Mouse (Mus musculus): ENCODE results near the gene Slc28a1. TPM values are rescaled to one million over a fixed set of nuclear protein-coding genes. Genes with fewer than 3 reads are reported as not detected.

Gene Slc28a1
- polyA plus RNA-seq, 1 experiment from 2014 or later, result not detected

DNA sequence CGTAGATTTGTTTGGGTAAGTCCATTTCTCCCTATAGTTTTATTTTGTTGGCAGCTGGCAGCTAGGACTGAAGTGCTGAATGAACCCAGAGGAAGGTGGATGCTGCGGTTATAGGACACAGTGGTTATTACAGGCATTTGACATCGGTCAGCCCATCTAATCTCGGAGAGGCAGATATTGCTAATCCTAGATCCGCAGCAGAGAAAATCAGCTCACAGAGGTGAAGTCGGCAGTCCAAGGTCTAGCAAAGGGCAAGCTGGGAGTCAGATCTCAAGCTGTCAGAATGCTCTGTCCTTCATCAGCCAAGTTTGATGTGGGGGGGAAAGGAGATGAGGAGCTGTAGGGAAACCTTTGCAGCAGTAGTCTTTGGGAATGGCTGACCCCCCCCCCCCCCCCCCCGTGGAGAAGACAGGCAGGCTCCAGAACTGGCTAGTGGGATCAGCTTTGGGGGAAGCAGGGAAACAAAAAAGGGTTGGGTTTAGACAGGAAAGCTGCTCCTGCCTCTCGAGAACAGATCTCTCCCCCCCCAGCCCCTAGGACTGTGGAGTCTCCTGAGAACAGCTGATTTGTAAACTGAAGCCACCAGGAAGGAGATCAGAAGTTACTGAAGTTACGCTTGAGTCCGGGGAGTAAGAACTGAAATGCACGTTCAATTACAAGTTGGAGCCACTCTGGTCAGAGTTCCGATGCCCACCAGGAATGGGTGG lies 95.5 kb downstream of the Slc28a1 start:
- no peak for DNase-seq (ENCODE audit: low spot score)
- 54% methylated on average over 12 of the region's 12 CpGs for WGBS
- Histone ChIP-seq H3K9ac (ENCODE audit: low read length) (no peak overlapping the region), H3K4me2 (replicated peaks; ENCODE audit: low read depth) (no peak overlapping the region), H3K27me3 (ENCODE audit: control insufficient read depth, insufficient read depth, low read length) (no peaks in the 10 kb centered on the region), H3K4me3 (ENCODE audit: low read depth, low read length) (no peak overlapping the region), H3K4me1 (replicated peaks; ENCODE audit: control insufficient read depth, insufficient read depth) (no peaks in the 10 kb centered on the region), H3K36me3 (ENCODE audit: control insufficient read depth, insufficient read depth, low read length) (no peaks in the 10 kb centered on the region), H3K9me3 (ENCODE audit: control insufficient read depth, low read length) (no peaks in the 10 kb centered on the region), H3K27ac (replicated peaks) (no peak overlapping the region)
- no peak for TF ChIP-seq CTCF (IDR thresholded peaks at IDR 0.05; ENCODE audit: low read depth)
- TF ChIP-seq EP300 (optimal IDR thresholded peaks at IDR 0.05), result no peak
- ATAC-seq (ENCODE audit: low FRiP score, low TSS enrichment), result no peak

DNA sequence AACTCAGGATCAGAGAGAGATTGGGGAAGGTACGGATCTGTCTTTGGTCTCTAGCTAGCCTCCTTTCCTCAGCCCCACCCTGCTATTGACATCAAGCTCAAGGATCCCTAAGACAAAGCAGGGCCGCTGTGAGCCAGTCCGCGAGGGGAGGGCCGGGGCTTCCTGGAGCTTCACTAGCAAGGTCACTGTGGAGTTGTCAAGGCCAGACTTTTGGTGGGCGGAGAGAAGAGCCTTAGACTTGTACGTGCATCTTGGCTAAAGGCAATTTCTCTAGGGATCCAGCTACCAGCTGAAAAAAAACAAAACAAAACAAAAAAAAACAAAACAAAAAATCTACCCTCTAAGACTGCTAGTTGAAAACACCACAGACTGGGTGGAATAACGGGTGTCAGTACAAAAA lies 97.2 kb downstream of the Slc28a1 start:
- peak overlapping the region; percentile 85 for H3K27ac ChIP-seq (replicated peaks)
- H3K4me3 ChIP-seq (ENCODE audit: low read depth, low read length), result no peak overlapping the region
- H3K9me3 ChIP-seq (ENCODE audit: control insufficient read depth, low read length), result no peaks in the 10 kb centered on the region
- no peak overlapping the region for H3K9ac ChIP-seq (ENCODE audit: low read length)
- no peaks in the 10 kb centered on the region for H3K4me1 ChIP-seq (replicated peaks; ENCODE audit: control insufficient read depth, insufficient read depth)
- H3K36me3 ChIP-seq (ENCODE audit: control insufficient read depth, insufficient read depth, low read length), result no peaks in the 10 kb centered on the region
- DNase-seq (ENCODE audit: low spot score) (no peak), ATAC-seq (ENCODE audit: low FRiP score, low TSS enrichment) (no peak)
- 24% methylated on average over 8 of the region's 8 CpGs for WGBS
- no peaks in the 10 kb centered on the region; the same call in 1 of the 2 replicates for H3K27me3 ChIP-seq (ENCODE audit: control insufficient read depth, insufficient read depth, low read length)
- TF ChIP-seq EP300 (optimal IDR thresholded peaks at IDR 0.05) (no peak), CTCF (IDR thresholded peaks at IDR 0.05; ENCODE audit: low read depth) (no peak)
- H3K4me2 ChIP-seq (replicated peaks; ENCODE audit: low read depth), result peak overlapping the region; percentile 69

DNA sequence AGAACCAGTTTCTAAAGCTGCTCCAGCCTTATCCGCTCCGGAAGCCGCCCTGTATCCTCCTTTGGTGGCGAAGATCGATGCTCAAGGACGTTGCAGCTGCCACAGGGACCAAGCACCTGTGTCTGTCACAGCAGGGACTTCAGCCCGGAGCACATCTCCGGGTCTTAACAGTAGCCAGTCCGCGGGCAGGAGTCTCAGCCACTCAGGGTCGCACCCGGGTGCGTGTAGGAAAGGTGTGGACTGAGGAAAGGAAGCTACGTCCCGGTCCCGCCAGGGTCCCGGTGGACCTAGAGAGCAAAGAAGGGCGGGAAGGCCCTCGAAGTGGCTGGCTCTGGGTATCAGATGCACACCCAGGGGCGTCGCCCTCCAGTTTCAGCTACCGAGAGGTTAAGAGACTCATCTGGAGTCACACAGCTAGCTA lies 97.7 kb downstream of the Slc28a1 start:
- ATAC-seq (ENCODE audit: low FRiP score, low TSS enrichment) (peak; percentile 51), DNase-seq (ENCODE audit: low spot score) (peak; percentile 76)
- Histone ChIP-seq H3K4me2 (replicated peaks; ENCODE audit: low read depth) (peak overlapping the region; percentile 69), H3K36me3 (ENCODE audit: control insufficient read depth, insufficient read depth, low read length) (no peaks in the 10 kb centered on the region), H3K9ac (ENCODE audit: low read length) (peak overlapping the region; percentile 52), H3K27ac (replicated peaks) (peak overlapping the region; percentile 85), H3K27me3 (ENCODE audit: control insufficient read depth, insufficient read depth, low read length) (no peaks in the 10 kb centered on the region; the same call in 1 of the 2 replicates), H3K4me3 (ENCODE audit: low read depth, low read length) (peak overlapping the region; percentile 59), H3K9me3 (ENCODE audit: control insufficient read depth, low read length) (no peaks in the 10 kb centered on the region), H3K4me1 (replicated peaks; ENCODE audit: control insufficient read depth, insufficient read depth) (no peaks in the 10 kb centered on the region)
- WGBS, result under 1% methylated on average over 22 of the region's 22 CpGs
- no peak for TF ChIP-seq CTCF (IDR thresholded peaks at IDR 0.05; ENCODE audit: low read depth)
- TF ChIP-seq EP300 (optimal IDR thresholded peaks at IDR 0.05), result no peak

- Histone ChIP-seq H3K36me3 (ENCODE audit: control insufficient read depth, insufficient read depth, low read length) (no peaks in the 10 kb centered on the region), H3K9ac (ENCODE audit: low read length) (peak overlapping the region; percentile 69)
These were observed 98.2 kb downstream of the Slc28a1 start for GRCm38 (mm10) chr7:81212697-81213346.

GRCm38 (mm10) chr7:81213347-81214152 lies 99.0 kb downstream of the Slc28a1 start, which contains the start of gene Pde8a:
Pde8a (plus strand) TSS chr7:81213596.
- DNase-seq (ENCODE audit: low spot score), result peak; percentile 52
- Histone ChIP-seq H3K27ac (replicated peaks) (peak within 1 kb of the TSS; percentile 85), H3K4me2 (replicated peaks; ENCODE audit: low read depth) (peak within 1 kb of the TSS; percentile 69), H3K4me3 (ENCODE audit: low read depth, low read length) (peak within 1 kb of the TSS; percentile 59), H3K27me3 (ENCODE audit: control insufficient read depth, insufficient read depth, low read length) (no peaks in the 10 kb centered on the region; the same call in 1 of the 2 replicates), H3K9me3 (ENCODE audit: control insufficient read depth, low read length) (no peaks in the 10 kb centered on the region), H3K4me1 (replicated peaks; ENCODE audit: control insufficient read depth, insufficient read depth) (no peaks in the 10 kb centered on the region), H3K36me3 (ENCODE audit: control insufficient read depth, insufficient read depth, low read length) (no peaks in the 10 kb centered on the region), H3K9ac (ENCODE audit: low read length) (peak within 1 kb of the TSS; percentile 69)
- under 1% methylated on average over 80 of the region's 128 CpGs for WGBS
- peak; percentile 32 for ATAC-seq (ENCODE audit: low FRiP score, low TSS enrichment)
- no peak for TF ChIP-seq CTCF (IDR thresholded peaks at IDR 0.05; ENCODE audit: low read depth)
- no peak for TF ChIP-seq EP300 (optimal IDR thresholded peaks at IDR 0.05)

More at GRCm38 (mm10) chr7:81212697-81213346, 98.2 kb downstream of the Slc28a1 start:
- peak; percentile 95 for ATAC-seq (ENCODE audit: low FRiP score, low TSS enrichment)
- peak; percentile 97 for DNase-seq (ENCODE audit: low spot score)
- Histone ChIP-seq H3K27me3 (ENCODE audit: control insufficient read depth, insufficient read depth, low read length) (no peaks in the 10 kb centered on the region; the same call in 1 of the 2 replicates), H3K4me3 (ENCODE audit: low read depth, low read length) (peak overlapping the region; percentile 59), H3K27ac (replicated peaks) (peak overlapping the region; percentile 85), H3K9me3 (ENCODE audit: control insufficient read depth, low read length) (no peaks in the 10 kb centered on the region), H3K4me1 (replicated peaks; ENCODE audit: control insufficient read depth, insufficient read depth) (no peaks in the 10 kb centered on the region), H3K4me2 (replicated peaks; ENCODE audit: low read depth) (peak overlapping the region; percentile 69)
- under 1% methylated on average over 57 of the region's 57 CpGs for WGBS
- TF ChIP-seq EP300 (optimal IDR thresholded peaks at IDR 0.05), result no peak
- peak; percentile 60 for TF ChIP-seq CTCF (IDR thresholded peaks at IDR 0.05; ENCODE audit: low read depth)

Measured in stomach, postnatal 0 days (tissue).